Comparison of ENCODE assay signal across 9 mouse cellular contexts in the genomic region with DNA sequence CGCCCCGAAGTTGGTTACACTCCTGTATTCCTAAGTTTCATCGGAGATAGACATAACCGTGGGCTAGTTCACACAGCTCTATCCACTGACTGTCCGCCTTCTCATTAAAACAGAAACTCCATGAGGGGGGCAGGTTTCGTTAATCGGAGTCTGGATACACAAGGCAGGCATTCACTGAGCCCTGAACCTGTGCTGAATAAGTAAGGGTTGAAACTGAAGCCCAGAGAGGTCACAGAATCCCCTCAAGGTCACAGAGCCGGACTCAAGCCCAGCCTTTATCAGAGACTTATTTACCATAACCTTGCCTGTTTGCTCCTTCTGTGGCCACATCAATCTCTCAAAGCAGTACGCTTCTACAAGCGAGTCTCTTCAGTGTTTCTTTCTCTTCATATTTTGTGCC. TPM values are rescaled to one million over a fixed set of nuclear protein-coding genes. Genes with fewer than 3 reads are reported as not detected.
DNase-seq lines count a peak whose midpoint lies in the region; ATAC-seq lines count a peak whose summit lies in the region.
"Had no signal": no experiment of that assay in that cellular context is flagged by ENCODE, and none has a peak within 500 bp of the region (broad histone marks: within the 10 kb centered on the region; RNA-seq: fewer than 3 reads in every experiment).

No protein-coding gene starts in this region.

- H3K27ac ChIP-seq in kidney, embryonic 16.5 days (ENCODE audit: low read length) = no peak overlapping the region
- H3K27ac ChIP-seq in embryonic facial prominence, embryonic 15.5 days (replicated peaks) = no peak overlapping the region
- H3K27ac ChIP-seq in hindbrain, embryonic 15.5 days (replicated peaks) = no peak overlapping the region
- H3K27ac ChIP-seq in midbrain, embryonic 15.5 days = no peak overlapping the region

- H3K9ac ChIP-seq in kidney, embryonic 16.5 days (replicated peaks; ENCODE audit: low read length) = no peak overlapping the region
- H3K9ac ChIP-seq in embryonic facial prominence, embryonic 15.5 days = no peak overlapping the region
- H3K9ac ChIP-seq in hindbrain, embryonic 15.5 days = no peak overlapping the region
- no peak overlapping the region for H3K9ac ChIP-seq in midbrain, embryonic 15.5 days

- H3K9me3 ChIP-seq in kidney, embryonic 16.5 days (ENCODE audit: low read length) = no peaks in the 10 kb centered on the region
- no peaks in the 10 kb centered on the region for H3K9me3 ChIP-seq in embryonic facial prominence, embryonic 15.5 days (replicated peaks)
- H3K9me3 ChIP-seq in hindbrain, embryonic 15.5 days = no peaks in the 10 kb centered on the region
- H3K9me3 ChIP-seq in midbrain, embryonic 15.5 days = no peaks in the 10 kb centered on the region

- ATAC-seq in kidney, embryonic 16.5 days (ENCODE audit: low FRiP score, low TSS enrichment) = no peak
- no peak for ATAC-seq in embryonic facial prominence, embryonic 15.5 days (ENCODE audit: insufficient number of reproducible peaks, low FRiP score, low TSS enrichment, low read depth)
- no peak for ATAC-seq in hindbrain, embryonic 15.5 days (ENCODE audit: low FRiP score, low read depth)
- no peak for ATAC-seq in midbrain, embryonic 15.5 days (replicated peaks)

- H3K27me3 ChIP-seq in kidney, embryonic 16.5 days (ENCODE audit: insufficient read depth, low read length) = no peaks in the 10 kb centered on the region
- H3K27me3 ChIP-seq in embryonic facial prominence, embryonic 15.5 days = no peaks in the 10 kb centered on the region
- no peaks in the 10 kb centered on the region for H3K27me3 ChIP-seq in hindbrain, embryonic 15.5 days
- no peaks in the 10 kb centered on the region for H3K27me3 ChIP-seq in midbrain, embryonic 15.5 days (replicated peaks)

- no peak for DNase-seq in kidney, postnatal 36 days
- no peak for DNase-seq in urinary bladder, postnatal 14 days (ENCODE audit: low spot score)
- no peak for DNase-seq in thymus, postnatal 14 days
- no peak for DNase-seq in thymus, postnatal 25 days
- DNase-seq: spleen, adult 18-20 months had no signal

- H3K4me2 ChIP-seq in kidney, embryonic 16.5 days (replicated peaks; ENCODE audit: low read depth, low read length) = peak overlapping the region; percentile 86
- peak overlapping the region; percentile 72 for H3K4me2 ChIP-seq in embryonic facial prominence, embryonic 15.5 days (replicated peaks)
- H3K4me2 ChIP-seq in hindbrain, embryonic 15.5 days = peak overlapping the region; percentile 86
- H3K4me2 ChIP-seq in midbrain, embryonic 15.5 days = peak overlapping the region; percentile 70

- peak overlapping the region; percentile 97 for H3K4me3 ChIP-seq in kidney, embryonic 16.5 days (ENCODE audit: low read length)
- peak overlapping the region; percentile 100 for H3K4me3 ChIP-seq in embryonic facial prominence, embryonic 15.5 days (replicated peaks)
- H3K4me3 ChIP-seq in hindbrain, embryonic 15.5 days = peak overlapping the region; percentile 87
- H3K4me3 ChIP-seq in midbrain, embryonic 15.5 days = 0 out of 2 replicates have a peak overlapping the region, but pooled peaks have one; percentile 7

- 81% methylated on average over 10 of the region's 10 CpGs for WGBS in kidney, embryonic 16.5 days
- 60% methylated on average over 10 of the region's 10 CpGs for WGBS in embryonic facial prominence, embryonic 15.5 days
- 71% methylated on average over 10 of the region's 10 CpGs for WGBS in hindbrain, embryonic 15.5 days
- WGBS in midbrain, embryonic 15.5 days = 70% methylated on average over 10 of the region's 10 CpGs

- no peaks in the 10 kb centered on the region for H3K36me3 ChIP-seq in kidney, embryonic 16.5 days (ENCODE audit: insufficient read depth, low read length)
- H3K36me3 ChIP-seq in embryonic facial prominence, embryonic 15.5 days = no peaks in the 10 kb centered on the region
- no peaks in the 10 kb centered on the region for H3K36me3 ChIP-seq in hindbrain, embryonic 15.5 days
- no peaks in the 10 kb centered on the region for H3K36me3 ChIP-seq in midbrain, embryonic 15.5 days (replicated peaks)

- peaks cover 18% of the 10 kb centered on the region for H3K4me1 ChIP-seq in kidney, embryonic 16.5 days (ENCODE audit: insufficient read depth, low read length)
- H3K4me1 ChIP-seq in embryonic facial prominence, embryonic 15.5 days = peaks cover 31% of the 10 kb centered on the region
- H3K4me1 ChIP-seq in hindbrain, embryonic 15.5 days (replicated peaks) = peaks cover 34% of the 10 kb centered on the region
- H3K4me1 ChIP-seq in midbrain, embryonic 15.5 days = peaks cover 27% of the 10 kb centered on the region

RNA-seq across cellular contexts. Expression of gene Strn, which starts 2.2 kb away (rescaled TPM):
- 5.2 and 6.1 TPM in 2 replicates for polyA plus RNA-seq in kidney, embryonic 16.5 days (2015; fragmentation: Nextera tagmentation; extraction: Ambion mirVana)
- polyA plus RNA-seq in embryonic facial prominence, embryonic 15.5 days (2015; fragmentation: Nextera tagmentation; extraction: Ambion mirVana) = 5.3 and 5.4 TPM in 2 replicates
- polyA plus RNA-seq in hindbrain, embryonic 15.5 days (2015; fragmentation: Nextera tagmentation; extraction: Ambion mirVana) = 5.0 and 5.7 TPM in 2 replicates
- polyA plus RNA-seq in midbrain, embryonic 15.5 days (2015; fragmentation: Nextera tagmentation; extraction: Ambion mirVana) = 5.0 and 5.4 TPM in 2 replicates

Comparison
In these comparisons a context has a peak if more than half of its experiments do, and no peak if none do; other contexts are left out.
1. H3K4me3 ChIP-seq: peak in every context shown above with its lines; median percentile 100 in embryonic facial prominence, embryonic 15.5 days; 97 in kidney, embryonic 16.5 days; 87 in hindbrain, embryonic 15.5 days; 7 in midbrain, embryonic 15.5 days.